Mouse (Mus musculus) brown adipose tissue, adult 24 weeks (tissue): ENCODE measurements around the gene Dnase1l3. TPM values are rescaled to one million over a fixed set of nuclear protein-coding genes. Genes with fewer than 3 reads are reported as not detected.

Experiments
- H3K27ac ChIP-seq: fragments of 200-500 bp; replicated peaks from 2 replicates; pipeline ENCODE4 v1.5.1; 2012; ENCODE audit warnings: low read depth, mild to moderate bottlenecking, low read length
- H3K4me1 ChIP-seq: fragments of 200-500 bp; 2 replicates; pipeline ENCODE4 v1.6.1; 2012; ENCODE audit warnings: low read length, mixed read lengths; ENCODE audit not compliant: control insufficient read depth, insufficient read depth, insufficient read length
- H3K4me3 ChIP-seq: fragments of 200-500 bp; 2 replicates; pipeline ENCODE4 v1.5.1; 2012; ENCODE audit warnings: low read depth, mild to moderate bottlenecking, low read length, moderate library complexity; ENCODE audit not compliant: insufficient read depth
- polyA plus RNA-seq: library from polyadenylated mRNA; stranded (reverse); fragments of >200 nt; gene quantifications from 2 replicates; pipeline ENCODE4 v1.2.4, GENCODE M21; 2012; ENCODE audit not compliant: missing spikeins, insufficient read depth, insufficient read length

Gene Dnase1l3
- polyA plus RNA-seq, 1 experiment, result not detected

GRCm38 (mm10) chr14:7943801-7944135, 50.6 kb downstream of the Dnase1l3 start:
- no peak overlapping the region for H3K4me3 ChIP-seq
- no peaks in the 10 kb centered on the region; the same call in 1 of the 2 replicates for H3K4me1 ChIP-seq
- no peak overlapping the region for H3K27ac ChIP-seq

GRCm38 (mm10) chr14:7943101-7943800, 51.1 kb downstream of the Dnase1l3 start:
- no peak overlapping the region for H3K27ac ChIP-seq
- no peak overlapping the region for H3K4me3 ChIP-seq
- no peaks in the 10 kb centered on the region; the same call in 1 of the 2 replicates for H3K4me1 ChIP-seq

GRCm38 (mm10) chr14:7941413-7941812, 53.0 kb downstream of the Dnase1l3 start:
- no peak overlapping the region for H3K27ac ChIP-seq
- no peak overlapping the region for H3K4me3 ChIP-seq
- no peaks in the 10 kb centered on the region; the same call in 1 of the 2 replicates for H3K4me1 ChIP-seq

- H3K27ac ChIP-seq, result no peak overlapping the region
- H3K4me3 ChIP-seq, result no peak overlapping the region
- no peaks in the 10 kb centered on the region; the same call in 1 of the 2 replicates for H3K4me1 ChIP-seq
These were observed 55.3 kb downstream of the Dnase1l3 start for GRCm38 (mm10) chr14:7938809-7939784.

- H3K4me3 ChIP-seq, result no peak overlapping the region
- H3K27ac ChIP-seq, result no peak overlapping the region
- no peaks in the 10 kb centered on the region for H3K4me1 ChIP-seq
These were observed 57.2 kb downstream of the Dnase1l3 start for GRCm38 (mm10) chr14:7937052-7937630.

GRCm38 (mm10) chr14:7934166-7934565, 60.2 kb downstream of the Dnase1l3 start:
- Histone ChIP-seq H3K27ac (no peak overlapping the region), H3K4me1 (no peaks in the 10 kb centered on the region), H3K4me3 (no peak overlapping the region)

GRCm38 (mm10) chr14:7932151-7932550, 62.2 kb downstream of the Dnase1l3 start:
- H3K4me1 ChIP-seq, result no peaks in the 10 kb centered on the region
- no peak overlapping the region for H3K27ac ChIP-seq
- no peak overlapping the region for H3K4me3 ChIP-seq

GRCm38 (mm10) chr14:7929029-7929428, 65.3 kb downstream of the Dnase1l3 start:
- Histone ChIP-seq H3K4me1 (no peaks in the 10 kb centered on the region), H3K27ac (no peak overlapping the region), H3K4me3 (no peak overlapping the region)

GRCm38 (mm10) chr14:7928362-7928761, 66.0 kb downstream of the Dnase1l3 start:
- H3K4me1 ChIP-seq, result no peaks in the 10 kb centered on the region
- no peak overlapping the region for H3K4me3 ChIP-seq
- no peak overlapping the region for H3K27ac ChIP-seq

GRCm38 (mm10) chr14:7923635-7924034, 70.7 kb downstream of the Dnase1l3 start:
- no peaks in the 10 kb centered on the region for H3K4me1 ChIP-seq
- H3K27ac ChIP-seq, result no peak overlapping the region
- H3K4me3 ChIP-seq, result no peak overlapping the region

- H3K4me3 ChIP-seq, result no peak overlapping the region
- H3K27ac ChIP-seq, result no peak overlapping the region
- no peaks in the 10 kb centered on the region for H3K4me1 ChIP-seq
These were observed 72.9 kb downstream of the Dnase1l3 start for GRCm38 (mm10) chr14:7921459-7921858.

- Histone ChIP-seq H3K4me3 (no peak overlapping the region), H3K27ac (no peak overlapping the region)
These were observed 74.5 kb downstream of the Dnase1l3 start for GRCm38 (mm10) chr14:7919921-7920320.

GRCm38 (mm10) chr14:7919309-7919708, 75.1 kb downstream of the Dnase1l3 start:
- Histone ChIP-seq H3K27ac (no peak overlapping the region), H3K4me1 (no peaks in the 10 kb centered on the region), H3K4me3 (no peak overlapping the region)

More at GRCm38 (mm10) chr14:7919921-7920320, 74.5 kb downstream of the Dnase1l3 start:
- no peaks in the 10 kb centered on the region for H3K4me1 ChIP-seq

GRCm38 (mm10) chr14:7918150-7918991, 76.0 kb downstream of the Dnase1l3 start:
- no peaks in the 10 kb centered on the region for H3K4me1 ChIP-seq
- H3K4me3 ChIP-seq, result no peak overlapping the region
- H3K27ac ChIP-seq, result no peak overlapping the region
